Mouse (Mus musculus) ES-E14 (cell line): ENCODE measurements at regions not wholly inside any gene's neighbourhood (a gene's known extent, or its start where the extent isn't known, plus 50 kb on each side); places are given as distances from the start of the nearest gene placed in this dataset.

Source experiments
- DNase-seq: peaks from one replicate; pipeline ENCODE4 v3.0.0-alpha.2; 2013; ENCODE audit warnings: low read depth, low spot score
- H3K27ac ChIP-seq: 2 replicates; pipeline ENCODE4 v1.5.1; 2012; ENCODE audit warnings: low read depth, mild to moderate bottlenecking, low read length, moderate library complexity, mixed read lengths; ENCODE audit not compliant: poor library complexity, insufficient read depth, severe bottlenecking
- H3K36me3 ChIP-seq: 2 replicates; pipeline ENCODE4 v1.6.1; 2012; ENCODE audit warnings: mild to moderate bottlenecking, low read length, moderate library complexity, mixed read lengths; ENCODE audit not compliant: control insufficient read depth, poor library complexity, insufficient read depth, severe bottlenecking
- H3K4me1 ChIP-seq, 2 experiments: fragments of 150-350 bp in 1 of 2; sonication (generic) in 1 of 2; 2 replicates each; pipeline ENCODE4 v1.6.1; 2012; ENCODE audit warnings: low read length in 2 of 2, mild to moderate bottlenecking in 1 of 2, mixed read lengths in 1 of 2; ENCODE audit not compliant: control insufficient read depth in 2 of 2, insufficient read depth in 2 of 2, poor library complexity in 1 of 2
- H3K4me3 ChIP-seq, 2 experiments: fragments of 150-350 bp in 1 of 2; sonication (generic) in 1 of 2; 2 replicates each; pipeline ENCODE4 v1.5.1; 2012; ENCODE audit warnings: low read length in 2 of 2, low read depth in 1 of 2, mild to moderate bottlenecking in 1 of 2, mixed read lengths in 1 of 2; ENCODE audit not compliant: insufficient read depth in 1 of 2, poor library complexity in 1 of 2, severe bottlenecking in 1 of 2
- H3K9ac ChIP-seq: 2 replicates; pipeline ENCODE4 v1.6.1; 2012; ENCODE audit warnings: low read depth, mild to moderate bottlenecking, low read length, mixed read lengths; ENCODE audit not compliant: poor library complexity, insufficient read depth, severe bottlenecking
- H3K9me3 ChIP-seq: fragments of 150-350 bp; sonication (generic); 2 replicates; pipeline ENCODE4 v1.6.1; 2012; ENCODE audit warnings: low read depth, mild to moderate bottlenecking, low read length; ENCODE audit not compliant: control insufficient read depth, insufficient read depth
- CHD2 ChIP-seq: IDR thresholded peaks from 2 replicates; pipeline ENCODE4 v1.6.1; 2014; ENCODE audit warnings: mild to moderate bottlenecking, low read depth, low read length, inconsistent platforms
- HCFC1 ChIP-seq: IDR thresholded peaks from 2 replicates; pipeline ENCODE4 v1.6.1; 2012; ENCODE audit warnings: low read length, inconsistent platforms, borderline replicate concordance; ENCODE audit not compliant: insufficient read depth
- MAFK ChIP-seq: IDR thresholded peaks from 2 replicates; pipeline ENCODE4 v1.6.1; 2014; ENCODE audit warnings: mild to moderate bottlenecking, low read depth, low read length, inconsistent platforms; ENCODE audit not compliant: insufficient read depth
- ZC3H11A ChIP-seq: IDR thresholded peaks from 2 replicates; pipeline ENCODE4 v1.6.1; 2012; ENCODE audit warnings: low read depth, mild to moderate bottlenecking, inconsistent platforms, low read length, borderline replicate concordance
- ZNF384 ChIP-seq: IDR thresholded peaks from 2 replicates; pipeline ENCODE4 v1.6.1; 2012; ENCODE audit warnings: low read depth, low read length, inconsistent platforms
- in situ Hi-C, 2 experiments: fragments of 600-800 bp; cut with MboI; formaldehyde crosslinking; loops; one replicate each; pipeline ENCODE4 v1.15.1; 2025; ENCODE audit warnings: low sequenced_read_pairs in 2 of 2, inconsistent platforms in 1 of 2; ENCODE audit not compliant: unreplicated experiment in 2 of 2

GRCm38 (mm10) chr13:39923113-39923512 is 438.1 kb downstream of the Ofcc1 start:
- in situ Hi-C loops: loop anchor here in 1 of 2 experiments (25.0 kb wide), 1 partner anchor 839 kb away; no protein-coding TSS in a partner anchor
- H3K27ac ChIP-seq: no peak overlapping the region
- no peaks in the 10 kb centered on the region for H3K36me3 ChIP-seq
- no peaks in the 10 kb centered on the region for H3K4me1 ChIP-seq
- no peak for TF ChIP-seq MAFK
- no peak for TF ChIP-seq ZNF384
- TF ChIP-seq ZC3H11A: no peak
- no peak for TF ChIP-seq CHD2
- no peak for TF ChIP-seq HCFC1
- no peak overlapping the region for H3K4me3 ChIP-seq
- DNase-seq: no peak
- no peaks in the 10 kb centered on the region for H3K9me3 ChIP-seq
- no peak overlapping the region for H3K9ac ChIP-seq

GRCm38 (mm10) chr13:39907720-39908119 is 453.5 kb downstream of the Ofcc1 start:
- no peak for DNase-seq
- H3K36me3 ChIP-seq: no peaks in the 10 kb centered on the region
- no peaks in the 10 kb centered on the region for H3K4me1 ChIP-seq
- TF ChIP-seq ZC3H11A (no peak), ZNF384 (no peak), HCFC1 (no peak), CHD2 (no peak), MAFK (no peak)
- in situ Hi-C loops: loop anchor here in 1 of 2 experiments (25.0 kb wide), 1 partner anchor 855 kb away; no protein-coding TSS in a partner anchor
- no peak overlapping the region for H3K9ac ChIP-seq
- no peak overlapping the region for H3K27ac ChIP-seq
- H3K9me3 ChIP-seq: no peaks in the 10 kb centered on the region
- no peak overlapping the region for H3K4me3 ChIP-seq

- no peak for DNase-seq
- H3K4me1 ChIP-seq: no peaks in the 10 kb centered on the region
- H3K4me3 ChIP-seq: no peak overlapping the region
- TF ChIP-seq ZC3H11A (no peak), MAFK (no peak), CHD2 (no peak), HCFC1 (no peak), ZNF384 (no peak)
- no peak overlapping the region for H3K27ac ChIP-seq
- H3K9me3 ChIP-seq: no peaks in the 10 kb centered on the region
- no peaks in the 10 kb centered on the region for H3K36me3 ChIP-seq
- H3K9ac ChIP-seq: no peak overlapping the region
- in situ Hi-C loops: loop anchor here in 1 of 2 experiments (25.0 kb wide), 1 partner anchor 858 kb away; no protein-coding TSS in a partner anchor
Measured at GRCm38 (mm10) chr13:39904264-39904663, 457.0 kb downstream of the Ofcc1 start.

GRCm38 (mm10) chr13:39903319-39903718 is 457.9 kb downstream of the Ofcc1 start:
- H3K9me3 ChIP-seq: no peaks in the 10 kb centered on the region
- no peak overlapping the region for H3K9ac ChIP-seq
- no peak overlapping the region for H3K27ac ChIP-seq
- H3K4me3 ChIP-seq: no peak overlapping the region
- TF ChIP-seq HCFC1: no peak
- TF ChIP-seq MAFK: no peak
- TF ChIP-seq ZNF384: no peak
- no peak for TF ChIP-seq ZC3H11A
- no peak for TF ChIP-seq CHD2
- no peaks in the 10 kb centered on the region for H3K4me1 ChIP-seq
- H3K36me3 ChIP-seq: no peaks in the 10 kb centered on the region
- in situ Hi-C loops: loop anchor here in 1 of 2 experiments (25.0 kb wide), 1 partner anchor 859 kb away; no protein-coding TSS in a partner anchor
- no peak for DNase-seq

GRCm38 (mm10) chr13:39899332-39899731 is 461.9 kb downstream of the Ofcc1 start:
- Histone ChIP-seq H3K36me3 (no peaks in the 10 kb centered on the region), H3K4me1 (no peaks in the 10 kb centered on the region), H3K9me3 (no peaks in the 10 kb centered on the region), H3K9ac (no peak overlapping the region), H3K4me3 (no peak overlapping the region), H3K27ac (no peak overlapping the region)
- no peak for DNase-seq
- in situ Hi-C loops: no loop called here
- no peak for TF ChIP-seq ZNF384
- no peak for TF ChIP-seq ZC3H11A
- TF ChIP-seq HCFC1: no peak
- TF ChIP-seq MAFK: no peak
- no peak for TF ChIP-seq CHD2
